Mouse (Mus musculus): Measurements from ENCODE around the gene Cks1b. TPM values are rescaled to one million over a fixed set of nuclear protein-coding genes. Genes with fewer than 3 reads are reported as not detected.

Gene Cks1b
- polyA plus RNA-seq, 1 experiment from 2014 or later: 13.1 TPM

GRCm38 (mm10) chr3:89386438-89387420 lies 31.5 kb downstream of the Cks1b start:
- WGBS (ENCODE audit: missing documents): 73% methylated on average over 16 of the region's 17 CpGs
- H3K36me3 ChIP-seq (ENCODE audit: inconsistent target): peaks cover 3% of the 10 kb centered on the region; the same call in 1 of the 2 replicates

GRCm38 (mm10) chr3:89385451-89385850 lies 32.7 kb downstream of the Cks1b start:
- Histone ChIP-seq H3K79me2 (ENCODE audit: inconsistent target) (peaks cover 99% of the 10 kb centered on the region), H3K4me3 (ENCODE audit: inconsistent target) (no peak overlapping the region), H3K27ac (peak overlapping the region; percentile 39), H3K36me3 (ENCODE audit: inconsistent target) (peaks cover 13% of the 10 kb centered on the region)
- WGBS (ENCODE audit: missing documents): 14% methylated on average over 2 of the region's 11 CpGs

More at GRCm38 (mm10) chr3:89386438-89387420, 31.5 kb downstream of the Cks1b start:
- no peak overlapping the region for H3K4me3 ChIP-seq (ENCODE audit: inconsistent target)
- H3K79me2 ChIP-seq (ENCODE audit: inconsistent target): peaks cover 99% of the 10 kb centered on the region
- H3K27ac ChIP-seq: peak overlapping the region; percentile 39

- WGBS (ENCODE audit: missing documents): 85% methylated on average over 12 of the region's 12 CpGs
- peak overlapping the region; percentile 39; the same call in 1 of the 2 replicates for H3K27ac ChIP-seq
- H3K79me2 ChIP-seq (ENCODE audit: inconsistent target): peaks cover 91% of the 10 kb centered on the region
- H3K4me3 ChIP-seq (ENCODE audit: inconsistent target): no peak overlapping the region
- peaks cover 22% of the 10 kb centered on the region for H3K36me3 ChIP-seq (ENCODE audit: inconsistent target)
These were observed 33.7 kb downstream of the Cks1b start for GRCm38 (mm10) chr3:89384331-89385076.

- Histone ChIP-seq H3K4me3 (ENCODE audit: inconsistent target) (no peak overlapping the region), H3K36me3 (ENCODE audit: inconsistent target) (peaks cover 27% of the 10 kb centered on the region), H3K27ac (no peak overlapping the region), H3K79me2 (ENCODE audit: inconsistent target) (peaks cover 85% of the 10 kb centered on the region)
- WGBS (ENCODE audit: missing documents): 91% methylated on average over 5 of the region's 5 CpGs
These were observed 34.4 kb downstream of the Cks1b start for GRCm38 (mm10) chr3:89383651-89384255.

- peaks cover 77% of the 10 kb centered on the region for H3K79me2 ChIP-seq (ENCODE audit: inconsistent target)
- H3K27ac ChIP-seq: no peak overlapping the region
- H3K4me3 ChIP-seq (ENCODE audit: inconsistent target): no peak overlapping the region
- peaks cover 27% of the 10 kb centered on the region for H3K36me3 ChIP-seq (ENCODE audit: inconsistent target)
- 96% methylated on average over 5 of the region's 5 CpGs for WGBS (ENCODE audit: missing documents)
These were observed 35.2 kb downstream of the Cks1b start for GRCm38 (mm10) chr3:89382950-89383349.

- Histone ChIP-seq H3K36me3 (ENCODE audit: inconsistent target) (peaks cover 27% of the 10 kb centered on the region), H3K4me3 (ENCODE audit: inconsistent target) (no peak overlapping the region), H3K79me2 (ENCODE audit: inconsistent target) (peaks cover 70% of the 10 kb centered on the region), H3K27ac (no peak overlapping the region)
- 85% methylated on average over 8 of the region's 9 CpGs for WGBS (ENCODE audit: missing documents)
These were observed 35.9 kb downstream of the Cks1b start for GRCm38 (mm10) chr3:89382033-89382882.

- WGBS (ENCODE audit: missing documents): 91% methylated on average over 10 of the region's 11 CpGs
- Histone ChIP-seq H3K4me3 (ENCODE audit: inconsistent target) (no peak overlapping the region), H3K27ac (no peak overlapping the region), H3K79me2 (ENCODE audit: inconsistent target) (peaks cover 60% of the 10 kb centered on the region), H3K36me3 (ENCODE audit: inconsistent target) (peaks cover 27% of the 10 kb centered on the region)
These were observed 37.0 kb downstream of the Cks1b start for GRCm38 (mm10) chr3:89381233-89381632.

GRCm38 (mm10) chr3:89380711-89381110 lies 37.5 kb downstream of the Cks1b start:
- 97% methylated on average over 16 of the region's 18 CpGs for whole genome bisulfite sequencing (ENCODE audit: missing documents)
- peaks cover 27% of the 10 kb centered on the region for H3K36me3 ChIP-seq (ENCODE audit: inconsistent target)
- no peak overlapping the region for H3K27ac ChIP-seq
- H3K79me2 ChIP-seq (ENCODE audit: inconsistent target): peaks cover 55% of the 10 kb centered on the region
- H3K4me3 ChIP-seq (ENCODE audit: inconsistent target): no peak overlapping the region

GRCm38 (mm10) chr3:89380291-89380690 lies 37.9 kb downstream of the Cks1b start:
- H3K36me3 ChIP-seq (ENCODE audit: inconsistent target): peaks cover 27% of the 10 kb centered on the region
- no peak overlapping the region for H3K27ac ChIP-seq
- 98% methylated on average over 14 of the region's 14 CpGs for WGBS (ENCODE audit: missing documents)
- no peak overlapping the region for H3K4me3 ChIP-seq (ENCODE audit: inconsistent target)
- peaks cover 51% of the 10 kb centered on the region for H3K79me2 ChIP-seq (ENCODE audit: inconsistent target)

GRCm38 (mm10) chr3:89379388-89380131 lies 38.6 kb downstream of the Cks1b start:
- 85% methylated on average over 26 of the region's 31 CpGs for WGBS (ENCODE audit: missing documents)
- Histone ChIP-seq H3K79me2 (ENCODE audit: inconsistent target) (peaks cover 43% of the 10 kb centered on the region), H3K27ac (no peak overlapping the region), H3K36me3 (ENCODE audit: inconsistent target) (peaks cover 27% of the 10 kb centered on the region), H3K4me3 (ENCODE audit: inconsistent target) (no peak overlapping the region)

GRCm38 (mm10) chr3:89378394-89379067 lies 39.7 kb downstream of the Cks1b start:
- Histone ChIP-seq H3K4me3 (ENCODE audit: inconsistent target) (no peak overlapping the region), H3K27ac (no peak overlapping the region), H3K79me2 (ENCODE audit: inconsistent target) (peaks cover 33% of the 10 kb centered on the region), H3K36me3 (ENCODE audit: inconsistent target) (peaks cover 27% of the 10 kb centered on the region)
- WGBS (ENCODE audit: missing documents): 12% methylated on average over 26 of the region's 29 CpGs

- H3K4me3 ChIP-seq (ENCODE audit: inconsistent target): no peak overlapping the region
- H3K79me2 ChIP-seq (ENCODE audit: inconsistent target): peaks cover 26% of the 10 kb centered on the region
- H3K27ac ChIP-seq: no peak overlapping the region
- H3K36me3 ChIP-seq (ENCODE audit: inconsistent target): peaks cover 27% of the 10 kb centered on the region
- WGBS (ENCODE audit: missing documents): 82% methylated on average over 4 of the region's 4 CpGs
These were observed 40.4 kb downstream of the Cks1b start for GRCm38 (mm10) chr3:89377831-89378230.
